Mouse (Mus musculus) MEL (cell line): ENCODE measurements around the gene Brms1. TPM values are rescaled to one million over a fixed set of nuclear protein-coding genes. Genes with fewer than 3 reads are reported as not detected.
A peak's percentile ranks its signal among the peaks of the same experiment; 100 is the strongest.

ENCODE experiments used
- DNase-seq: peaks from one replicate; pipeline ENCODE4 v3.0.0; 2011; ENCODE audit warnings: low read depth, low spot score
- H3K27ac ChIP-seq: 2 replicates; pipeline ENCODE4 v1.5.1; 2012; ENCODE audit warnings: low read depth, mild to moderate bottlenecking, control low read depth, low read length, moderate library complexity; ENCODE audit not compliant: control insufficient read depth
- H3K27me3 ChIP-seq, 2 experiments: fragments of 150-350 bp in 1 of 2; sonication (generic) in 1 of 2; 2 replicates each; pipeline ENCODE4 v1.6.1; 2012; ENCODE audit warnings: low read length in 2 of 2, mild to moderate bottlenecking in 2 of 2, improper control_type of control experiment in 1 of 2, moderate library complexity in 1 of 2; ENCODE audit not compliant: insufficient read depth in 2 of 2, control insufficient read depth in 1 of 2
- H3K36me3 ChIP-seq, 2 experiments: 2 replicates each; pipeline ENCODE4 v1.6.1; 2012 to 2014; ENCODE audit warnings: low read length in 2 of 2, improper control_type of control experiment in 1 of 2, inconsistent platforms in 1 of 2, mild to moderate bottlenecking in 1 of 2; ENCODE audit not compliant: insufficient read depth in 2 of 2, control insufficient read depth in 1 of 2
- H3K4me1 ChIP-seq, 2 experiments: fragments of 150-350 bp in 1 of 2; sonication (generic) in 1 of 2; 2 replicates each; pipeline ENCODE4 v1.6.1; 2012; ENCODE audit warnings: low read length in 2 of 2, improper control_type of control experiment in 1 of 2, mild to moderate bottlenecking in 1 of 2; ENCODE audit not compliant: insufficient read depth in 2 of 2, control insufficient read depth in 1 of 2
- H3K4me3 ChIP-seq, 2 experiments: fragments of 150-350 bp in 1 of 2; sonication (generic) in 1 of 2; 2 replicates each; pipeline ENCODE4 v1.5.1; 2012; ENCODE audit warnings: low read depth in 2 of 2, low read length in 2 of 2, mild to moderate bottlenecking in 2 of 2, moderate library complexity in 2 of 2, control low read depth in 1 of 2, improper control_type of control experiment in 1 of 2; ENCODE audit not compliant: control insufficient read depth in 1 of 2, insufficient read depth in 1 of 2
- H3K79me2 ChIP-seq: 2 replicates; pipeline ENCODE4 v1.6.1; 2012; ENCODE audit warnings: mild to moderate bottlenecking, low read length, moderate library complexity; ENCODE audit not compliant: control insufficient read depth, poor library complexity, insufficient read depth
- H3K9ac ChIP-seq: 2 replicates; pipeline ENCODE4 v1.6.1; 2012; ENCODE audit warnings: low read depth, mild to moderate bottlenecking, control low read depth, low read length, moderate library complexity; ENCODE audit not compliant: control insufficient read depth, poor library complexity, severe bottlenecking
- H3K9me3 ChIP-seq: fragments of 150-350 bp; sonication (generic); replicated peaks from 2 replicates; pipeline ENCODE4 v1.6.1; 2012; ENCODE audit warnings: mild to moderate bottlenecking, low read length, improper control_type of control experiment, moderate library complexity; ENCODE audit not compliant: insufficient read depth
- BHLHE40 ChIP-seq: IDR thresholded peaks from 2 replicates; pipeline ENCODE4 v1.6.1; 2012; ENCODE audit warnings: low read depth, mild to moderate bottlenecking, inconsistent platforms, low read length, improper control_type of control experiment, borderline replicate concordance
- CHD1 ChIP-seq: IDR thresholded peaks from 2 replicates; pipeline ENCODE4 v1.6.1; 2012; ENCODE audit warnings: low read depth, mild to moderate bottlenecking, inconsistent platforms, low read length, improper control_type of control experiment
- CHD2 ChIP-seq: IDR thresholded peaks from 2 replicates; pipeline ENCODE4 v1.6.1; 2011; ENCODE audit warnings: low read length, improper control_type of control experiment
- CTCF ChIP-seq, 3 experiments: IDR thresholded peaks in 2 of 3; conservative IDR thresholded peaks in 1 of 3; 2 replicates each; pipeline ENCODE4 v1.5.1; 2011 to 2012; ENCODE audit warnings: low read length in 3 of 3, low read depth in 2 of 3, mild to moderate bottlenecking in 2 of 3, improper control_type of control experiment in 1 of 3, inconsistent platforms in 1 of 3, mixed read lengths in 1 of 3, moderate library complexity in 1 of 3; ENCODE audit not compliant: control insufficient read depth in 1 of 3, insufficient read depth in 1 of 3, poor library complexity in 1 of 3, severe bottlenecking in 1 of 3
- E2F4 ChIP-seq: IDR thresholded peaks from 2 replicates; pipeline ENCODE4 v1.6.1; 2011; ENCODE audit warnings: low read depth, low read length, improper control_type of control experiment, borderline replicate concordance
- ELF1 ChIP-seq: IDR thresholded peaks from 2 replicates; pipeline ENCODE4 v1.6.1; 2014; ENCODE audit warnings: low read depth, mild to moderate bottlenecking, inconsistent platforms, low read length, improper control_type of control experiment, moderate library complexity
- EP300 ChIP-seq, 2 experiments: IDR thresholded peaks; 2 replicates each; pipeline ENCODE4 v1.6.1; 2011; ENCODE audit warnings: improper control_type of control experiment in 2 of 2, low read length in 2 of 2, low read depth in 1 of 2, mild to moderate bottlenecking in 1 of 2
- ETS1 ChIP-seq: IDR thresholded peaks from 2 replicates; pipeline ENCODE4 v1.6.1; 2012; ENCODE audit warnings: low read depth, mild to moderate bottlenecking, inconsistent platforms, low read length, improper control_type of control experiment, moderate library complexity
- GABPA ChIP-seq: IDR thresholded peaks from 2 replicates; pipeline ENCODE4 v1.6.1; 2012; ENCODE audit warnings: low read depth, mild to moderate bottlenecking, inconsistent platforms, low read length, improper control_type of control experiment, moderate library complexity
- GATA1 ChIP-seq: IDR thresholded peaks from 2 replicates; pipeline ENCODE4 v1.6.1; 2011; ENCODE audit warnings: low read depth, low read length, improper control_type of control experiment
- JUND ChIP-seq: IDR thresholded peaks from 2 replicates; pipeline ENCODE4 v1.6.1; 2011; ENCODE audit warnings: low read depth, mild to moderate bottlenecking, improper control_type of control experiment, low read length
- KAT2A ChIP-seq: conservative IDR thresholded peaks from 2 replicates; pipeline ENCODE4 v1.6.1; 2012; ENCODE audit warnings: low read depth, low read length, improper control_type of control experiment, inconsistent platforms
- MAFK ChIP-seq: IDR thresholded peaks from 2 replicates; pipeline ENCODE4 v1.6.1; 2011; ENCODE audit warnings: low read depth, mild to moderate bottlenecking, low read length, improper control_type of control experiment, borderline replicate concordance
- MAX ChIP-seq: IDR thresholded peaks from 2 replicates; pipeline ENCODE4 v1.6.1; 2011; ENCODE audit warnings: low read length, improper control_type of control experiment
- MAZ ChIP-seq: IDR thresholded peaks from 2 replicates; pipeline ENCODE4 v1.6.1; 2012; ENCODE audit warnings: low read depth, mild to moderate bottlenecking, inconsistent platforms, low read length, improper control_type of control experiment
- MEF2A ChIP-seq: IDR thresholded peaks from 2 replicates; pipeline ENCODE4 v1.6.1; 2014; ENCODE audit warnings: low read depth, mild to moderate bottlenecking, inconsistent platforms, low read length, improper control_type of control experiment; ENCODE audit not compliant: poor library complexity, insufficient replicate concordance, severe bottlenecking; ENCODE audit errors: extremely low read depth
- MXI1 ChIP-seq: IDR thresholded peaks from 2 replicates; pipeline ENCODE4 v1.6.1; 2011; ENCODE audit warnings: mild to moderate bottlenecking, low read depth, low read length, improper control_type of control experiment
- MYB ChIP-seq: IDR thresholded peaks from 2 replicates; pipeline ENCODE4 v1.6.1; 2011; ENCODE audit warnings: mild to moderate bottlenecking, low read depth, low read length, improper control_type of control experiment
- MYC ChIP-seq: IDR thresholded peaks from 2 replicates; pipeline ENCODE4 v1.6.1; 2011; ENCODE audit warnings: low read depth, mild to moderate bottlenecking, low read length, improper control_type of control experiment, moderate library complexity
- NELFE ChIP-seq: IDR thresholded peaks from 2 replicates; pipeline ENCODE4 v1.6.1; 2011; ENCODE audit warnings: low read depth, low read length, improper control_type of control experiment
- NRF1 ChIP-seq: IDR thresholded peaks from 2 replicates; pipeline ENCODE4 v1.6.1; 2014; ENCODE audit warnings: low read depth, mild to moderate bottlenecking, inconsistent platforms, low read length, improper control_type of control experiment, moderate library complexity; ENCODE audit not compliant: poor library complexity, insufficient read depth, severe bottlenecking
- POLR2A ChIP-seq, 2 experiments: IDR thresholded peaks; 2 replicates each; pipeline ENCODE4 v1.6.1; 2011 to 2012; ENCODE audit warnings: low read length in 2 of 2, mild to moderate bottlenecking in 2 of 2, control low read depth in 1 of 2, improper control_type of control experiment in 1 of 2, low read depth in 1 of 2, moderate library complexity in 1 of 2; ENCODE audit not compliant: control insufficient read depth in 1 of 2, insufficient read depth in 1 of 2, poor library complexity in 1 of 2
- POLR2AphosphoS2 ChIP-seq: IDR thresholded peaks from 2 replicates; pipeline ENCODE4 v1.6.1; 2011; ENCODE audit warnings: low read length, improper control_type of control experiment
- POLR2AphosphoS5 ChIP-seq: IDR thresholded peaks from 2 replicates; pipeline ENCODE4 v1.6.1; 2012; ENCODE audit warnings: low read depth, borderline replicate concordance, mild to moderate bottlenecking, inconsistent platforms, low read length, moderate library complexity, mixed read lengths
- RAD21 ChIP-seq: IDR thresholded peaks from 2 replicates; pipeline ENCODE4 v1.6.1; 2011; ENCODE audit warnings: mild to moderate bottlenecking, low read depth, low read length, improper control_type of control experiment
- RCOR1 ChIP-seq: IDR thresholded peaks from 2 replicates; pipeline ENCODE4 v1.6.1; 2012; ENCODE audit warnings: low read depth, mild to moderate bottlenecking, inconsistent platforms, low read length, improper control_type of control experiment
- SIN3A ChIP-seq: IDR thresholded peaks from 2 replicates; pipeline ENCODE4 v1.6.1; 2012; ENCODE audit warnings: low read length, improper control_type of control experiment, inconsistent platforms
- SMC3 ChIP-seq: IDR thresholded peaks from 2 replicates; pipeline ENCODE4 v1.6.1; 2011; ENCODE audit warnings: low read depth, low read length, improper control_type of control experiment
- TAL1 ChIP-seq: IDR thresholded peaks from 2 replicates; pipeline ENCODE4 v1.6.1; 2012; ENCODE audit warnings: mild to moderate bottlenecking, inconsistent platforms, low read length, moderate library complexity, mixed read lengths
- UBTF ChIP-seq: IDR thresholded peaks from 2 replicates; pipeline ENCODE4 v1.6.1; 2012; ENCODE audit warnings: low read depth, mild to moderate bottlenecking, inconsistent platforms, low read length, improper control_type of control experiment, moderate library complexity, borderline replicate concordance; ENCODE audit not compliant: insufficient read depth
- USF1 ChIP-seq: IDR thresholded peaks from 2 replicates; pipeline ENCODE4 v1.6.1; 2014; ENCODE audit warnings: low read depth, mild to moderate bottlenecking, inconsistent platforms, low read length, improper control_type of control experiment, moderate library complexity
- USF2 ChIP-seq, 2 experiments: IDR thresholded peaks; 2 replicates each; pipeline ENCODE4 v1.6.1; 2011 to 2012; ENCODE audit warnings: improper control_type of control experiment in 2 of 2, low read length in 2 of 2, borderline replicate concordance in 1 of 2, inconsistent platforms in 1 of 2, low read depth in 1 of 2, mild to moderate bottlenecking in 1 of 2; ENCODE audit not compliant: insufficient read depth in 1 of 2
- ZKSCAN1 ChIP-seq: IDR thresholded peaks from 2 replicates; pipeline ENCODE4 v1.6.1; 2012; ENCODE audit warnings: low read depth, mild to moderate bottlenecking, inconsistent platforms, low read length, improper control_type of control experiment, moderate library complexity
- ZMIZ1 ChIP-seq: IDR thresholded peaks from 2 replicates; pipeline ENCODE4 v1.6.1; 2012; ENCODE audit warnings: low read depth, mild to moderate bottlenecking, inconsistent platforms, low read length, improper control_type of control experiment, moderate library complexity
- ZNF384 ChIP-seq: IDR thresholded peaks from 2 replicates; pipeline ENCODE4 v1.6.1; 2012; ENCODE audit warnings: low read depth, mild to moderate bottlenecking, inconsistent platforms, low read length, improper control_type of control experiment
- polyA plus RNA-seq, 2 experiments: library from polyadenylated mRNA; stranded (reverse) in 1 of 2; unstranded in 1 of 2; fragments of >175 nt in 1 of 2; fragments of >200 nt in 1 of 2; gene quantifications; 2 replicates each; pipeline versions ENCODE4 v1.2.1 to v1.2.4; 2012; ENCODE audit warnings: low replicate concordance in 2 of 2, low read depth in 1 of 2; ENCODE audit not compliant: insufficient read length in 2 of 2, insufficient read depth in 1 of 2, missing spikeins in 1 of 2
- total RNA-seq: library from RNA; depleted of rRNA; stranded (reverse); fragments of 300-350 nt; gene quantifications from 2 replicates; pipeline ENCODE4 v1.2.3, GENCODE M21; 2012; rRNA removed

The Brms1 gene
- total RNA-seq (22.3 and 29.6 TPM in 2 replicates), polyA plus RNA-seq (10 to 100 TPM in 1 of 2 experiments, not detected in 1; 78.6 TPM)

GRCm38 (mm10) chr19:5040862-5041523 lies at the start of gene Brms1:
Gene Brms1, plus strand, starts transcription at chr19:5041354.
- peak; percentile 97 for DNase-seq
- peaks cover 21% of the 10 kb centered on the region for H3K79me2 ChIP-seq
- peak within 1 kb of the TSS; percentile 71 for H3K27ac ChIP-seq
- peaks cover 2 to 7% of the 10 kb centered on the region in 2 experiments; a peak in 3 of 4 replicates for H3K36me3 ChIP-seq
- H3K27me3 ChIP-seq, result no peaks in the 10 kb centered on the region
- H3K9ac ChIP-seq, result peak within 1 kb of the TSS; percentile 88
- H3K4me1 ChIP-seq, result peaks cover 2 to 18% of the 10 kb centered on the region in 2 experiments
- H3K9me3 ChIP-seq, result no peaks in the 10 kb centered on the region
- H3K4me3 ChIP-seq, result peak within 1 kb of the TSS; percentile 74 to 95
- TF ChIP-seq BHLHE40 (no peak), KAT2A (peak; percentile 71), GATA1 (peak; percentile 56; the same call in 1 of the 2 replicates), MAX (peak; percentile 74; the same call in 1 of the 2 replicates), E2F4 (0 out of 2 replicates have a peak, but pooled peaks have one; percentile 32), MAZ (peak; percentile 88; the same call in 1 of the 2 replicates), SIN3A (peak; percentile 100), NELFE (peak; percentile 60), TAL1 (peak; percentile 24; the same call in 1 of the 2 replicates), GABPA (no peak), CHD1 (no peak), NRF1 (peak; percentile 67), ETS1 (peak; percentile 46; the same call in 1 of the 2 replicates), MXI1 (peak; percentile 95), CHD2 (no peak), SMC3 (0 out of 2 replicates have a peak, but pooled peaks have one; percentile 11), RCOR1 (0 out of 2 replicates have a peak, but pooled peaks have one; percentile 38), MYC (no peak), ZMIZ1 (0 out of 2 replicates have a peak, but pooled peaks have one; percentile 15), ELF1 (peak; percentile 99), JUND (no peak), POLR2AphosphoS5 (no peak), RAD21 (no peak), MEF2A (no peak), POLR2A (IDR thresholded peaks at IDR 0.05; ENCODE audit: control insufficient read depth in 1 of 2, insufficient read depth in 1 of 2, low read depth in 1 of 2, low read length in 2 of 2, poor library complexity in 1 of 2) (peak in 1 of 2 experiments; percentile 81; a peak in 2 of 4 replicates), UBTF (no peak), CTCF (IDR thresholded peaks at IDR 0.05 in 2 of 3, conservative IDR thresholded peaks at IDR 0.05 in 1 of 3; ENCODE audit: control insufficient read depth in 1 of 3, insufficient read depth in 1 of 3, low read depth in 2 of 3, low read length in 3 of 3, poor library complexity in 1 of 3, severe bottlenecking in 1 of 3) (no peak), ZNF384 (no peak), ZKSCAN1 (no peak), USF1 (no peak; the same call in 1 of the 2 replicates), EP300 (IDR thresholded peaks at IDR 0.05; ENCODE audit: low read depth in 1 of 2, low read length in 2 of 2) (peak in 1 of 2 experiments; percentile 23; a peak in 1 of 4 replicates), MYB (no peak), POLR2AphosphoS2 (peak; percentile 59; the same call in 1 of the 2 replicates), USF2 (IDR thresholded peaks at IDR 0.05; ENCODE audit: borderline replicate concordance in 1 of 2, insufficient read depth in 1 of 2, low read depth in 1 of 2, low read length in 2 of 2) (no peak), MAFK (no peak)
